9 mouse cellular contexts compared by ENCODE assay signal in genomic region chr8:126804115-126804514, GRCm38 (mm10).
DNase-seq lines count a peak whose midpoint lies in the region; ATAC-seq lines count a peak whose summit lies in the region.
"Had no signal": no experiment of that assay in that cellular context is flagged by ENCODE, and none has a peak within 500 bp of the region (broad histone marks: within the 10 kb centered on the region; RNA-seq: fewer than 3 reads in every experiment).

No protein-coding gene starts in this region.

- intact Hi-C loops in heart, postnatal 36 days (cut with DNase I) = loop anchor here (2.0 kb wide), 1 partner anchor 307 kb away; no protein-coding TSS in a partner anchor

- no peaks in the 10 kb centered on the region for H3K27me3 ChIP-seq in heart, embryonic 13.5 days (replicated peaks)
- H3K27me3 ChIP-seq in limb, embryonic 10.5 days (ENCODE audit: low read depth, poor library complexity, severe bottlenecking) = no peaks in the 10 kb centered on the region
- H3K27me3 ChIP-seq in stomach, embryonic 16.5 days (ENCODE audit: control insufficient read depth, insufficient read depth, low read length) = no peaks in the 10 kb centered on the region

- no peaks in the 10 kb centered on the region for H3K9me3 ChIP-seq in heart, embryonic 13.5 days
- no peaks in the 10 kb centered on the region for H3K9me3 ChIP-seq in limb, embryonic 10.5 days (replicated peaks)
- no peaks in the 10 kb centered on the region for H3K9me3 ChIP-seq in stomach, embryonic 16.5 days (replicated peaks; ENCODE audit: control insufficient read depth, low read length)

- peak overlapping the region; percentile 13; the same call in 1 of the 2 replicates for H3K27ac ChIP-seq in heart, embryonic 13.5 days (replicated peaks)
- 0 out of 2 replicates have a peak overlapping the region, but pooled peaks have one; percentile 5 for H3K27ac ChIP-seq in limb, embryonic 10.5 days
- peak overlapping the region; percentile 36; the same call in 1 of the 2 replicates for H3K27ac ChIP-seq in stomach, embryonic 16.5 days (ENCODE audit: low read length)
- H3K27ac ChIP-seq: liver, embryonic 14.5 days had no signal

- DNase-seq in heart, postnatal 36 days = no peak
- DNase-seq in spleen, postnatal 36 days (ENCODE audit: low spot score in 2 of 2) = peak; percentile 56
- DNase-seq in spleen, postnatal 14 days (ENCODE audit: low spot score in 2 of 2) = no peak
- no peak for DNase-seq in limb, embryonic 10.5 days (ENCODE audit: low spot score)
- no peak for DNase-seq in cerebellum, adult 8-10 months
- no peak for DNase-seq in gastrocnemius, adult 18-20 months (ENCODE audit: low spot score)

- H3K4me3 ChIP-seq in heart, embryonic 13.5 days = no peak overlapping the region
- H3K4me3 ChIP-seq in limb, embryonic 10.5 days = no peak overlapping the region
- H3K4me3 ChIP-seq in stomach, embryonic 16.5 days (replicated peaks; ENCODE audit: low read length) = no peak overlapping the region

- ATAC-seq in heart, embryonic 13.5 days (ENCODE audit: extremely low read depth, insufficient number of reproducible peaks, low FRiP score, low TSS enrichment) = no peak
- ATAC-seq in stomach, embryonic 16.5 days (ENCODE audit: insufficient read depth, low FRiP score) = no peak

- peaks cover 37% of the 10 kb centered on the region for H3K4me1 ChIP-seq in heart, embryonic 13.5 days
- peaks cover 14% of the 10 kb centered on the region for H3K4me1 ChIP-seq in limb, embryonic 10.5 days
- H3K4me1 ChIP-seq in stomach, embryonic 16.5 days (ENCODE audit: control insufficient read depth, insufficient read depth, low read length) = peaks cover 6% of the 10 kb centered on the region; the same call in 1 of the 2 replicates

- 61% methylated on average over 7 of the region's 7 CpGs for WGBS in heart, embryonic 13.5 days
- 74% methylated on average over 7 of the region's 7 CpGs for WGBS in limb, embryonic 10.5 days
- 71% methylated on average over 7 of the region's 7 CpGs for WGBS in stomach, embryonic 16.5 days

- no peak overlapping the region for H3K9ac ChIP-seq in heart, embryonic 13.5 days
- H3K9ac ChIP-seq in stomach, embryonic 16.5 days (ENCODE audit: low read length) = no peak overlapping the region
- H3K9ac ChIP-seq: liver, embryonic 14.5 days had no signal

- H3K36me3 ChIP-seq in heart, embryonic 13.5 days = no peaks in the 10 kb centered on the region
- no peaks in the 10 kb centered on the region for H3K36me3 ChIP-seq in limb, embryonic 10.5 days
- H3K36me3 ChIP-seq in stomach, embryonic 16.5 days (ENCODE audit: control insufficient read depth, insufficient read depth, low read length) = no peaks in the 10 kb centered on the region

- H3K4me2 ChIP-seq in heart, embryonic 13.5 days = no peak overlapping the region
- H3K4me2 ChIP-seq in stomach, embryonic 16.5 days (ENCODE audit: low read depth, low read length) = no peak overlapping the region

Comparison
In these comparisons a context has a peak if more than half of its experiments do, and no peak if none do; other contexts are left out.
1. DNase-seq: peak in spleen, postnatal 36 days (2 of 2); none in heart, postnatal 36 days (0 of 2), spleen, postnatal 14 days (0 of 2), limb, embryonic 10.5 days (single experiment), cerebellum, adult 8-10 months (single experiment) and gastrocnemius, adult 18-20 months (single experiment).
2. Peak in every context shown above with its lines, with median percentiles within 50 percentile points of each other: H3K27ac ChIP-seq.